Mouse (Mus musculus) CH12.LX (cell line): Measurements from ENCODE around the gene Sds.

Experiments used
- CHD1 ChIP-seq: IDR thresholded peaks from 2 replicates; pipeline ENCODE4 v1.6.1; 2012; ENCODE audit warnings: low read depth, low read length, improper control_type of control experiment, inconsistent platforms
- CTCF ChIP-seq, 2 experiments: IDR thresholded peaks in 1 of 2; conservative IDR thresholded peaks in 1 of 2; 2 replicates each; pipeline ENCODE4 v1.5.1; 2011 to 2012; ENCODE audit warnings: low read depth in 2 of 2, low read length in 2 of 2, improper control_type of control experiment in 1 of 2, inconsistent platforms in 1 of 2, mild to moderate bottlenecking in 1 of 2, moderate library complexity in 1 of 2
- EP300 ChIP-seq: IDR thresholded peaks from 2 replicates; pipeline ENCODE4 v1.6.1; 2011; ENCODE audit warnings: low read length, improper control_type of control experiment
- IRF4 ChIP-seq: IDR thresholded peaks from 2 replicates; pipeline ENCODE4 v1.6.1; 2014; ENCODE audit warnings: low read depth, mild to moderate bottlenecking, inconsistent platforms, low read length, improper control_type of control experiment
- MAX ChIP-seq: IDR thresholded peaks from 2 replicates; pipeline ENCODE4 v1.6.1; 2011; ENCODE audit warnings: low read length, improper control_type of control experiment
- MAZ ChIP-seq: IDR thresholded peaks from 2 replicates; pipeline ENCODE4 v1.6.1; 2012; ENCODE audit warnings: low read depth, mild to moderate bottlenecking, inconsistent platforms, low read length, improper control_type of control experiment, moderate library complexity
- POLR2A ChIP-seq: IDR thresholded peaks from 2 replicates; pipeline ENCODE4 v1.6.1; 2011; ENCODE audit warnings: low read depth, mild to moderate bottlenecking, improper control_type of control experiment, low read length
- TBP ChIP-seq: conservative IDR thresholded peaks from 2 replicates; pipeline ENCODE4 v1.6.1; 2011; ENCODE audit warnings: low read depth, low read length, improper control_type of control experiment
- ZC3H11A ChIP-seq: IDR thresholded peaks from 2 replicates; pipeline ENCODE4 v1.6.1; 2012; ENCODE audit warnings: low read depth, mild to moderate bottlenecking, inconsistent platforms, low read length, improper control_type of control experiment
- ZKSCAN1 ChIP-seq: IDR thresholded peaks from 2 replicates; pipeline ENCODE4 v1.6.1; 2012; ENCODE audit warnings: low read depth, inconsistent platforms, low read length, improper control_type of control experiment, borderline replicate concordance

DNA sequence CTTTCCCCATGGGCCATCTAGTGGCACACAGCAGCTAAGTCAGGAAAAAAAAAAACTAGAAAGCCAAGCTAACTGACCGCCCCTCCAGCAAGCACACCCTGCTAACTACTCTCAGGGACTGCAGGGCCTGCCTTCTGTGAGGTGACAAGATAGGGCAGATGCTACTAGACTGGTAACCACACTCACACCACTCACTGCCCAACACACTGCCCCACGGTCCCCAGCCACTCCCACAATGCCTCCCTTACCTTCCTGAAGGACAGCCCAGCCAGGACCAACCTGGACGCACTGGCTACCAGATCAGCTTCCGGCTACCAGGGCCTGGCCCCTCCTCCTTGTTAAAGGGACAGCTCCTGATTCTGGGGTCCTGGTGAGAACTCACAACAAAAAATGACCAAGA is 9.3 kb upstream of the Sds start:
- TF ChIP-seq CTCF (conservative IDR thresholded peaks at IDR 0.05 in 1 of 2, IDR thresholded peaks at IDR 0.05 in 1 of 2; ENCODE audit: low read depth in 2 of 2, low read length in 2 of 2): no peak
- TF ChIP-seq POLR2A: no peak
- TF ChIP-seq ZC3H11A: no peak
- TF ChIP-seq MAZ: no peak
- no peak for TF ChIP-seq ZKSCAN1
- no peak for TF ChIP-seq CHD1
- TF ChIP-seq EP300: no peak
- no peak for TF ChIP-seq TBP
- TF ChIP-seq IRF4: no peak
- TF ChIP-seq MAX: no peak
